Mouse (Mus musculus): ENCODE data around the gene Dis3l2. TPM values are rescaled to one million over a fixed set of nuclear protein-coding genes. Genes with fewer than 3 reads are reported as not detected.

Gene Dis3l2
- polyA plus RNA-seq, 1 experiment: 13.8 TPM

DNA sequence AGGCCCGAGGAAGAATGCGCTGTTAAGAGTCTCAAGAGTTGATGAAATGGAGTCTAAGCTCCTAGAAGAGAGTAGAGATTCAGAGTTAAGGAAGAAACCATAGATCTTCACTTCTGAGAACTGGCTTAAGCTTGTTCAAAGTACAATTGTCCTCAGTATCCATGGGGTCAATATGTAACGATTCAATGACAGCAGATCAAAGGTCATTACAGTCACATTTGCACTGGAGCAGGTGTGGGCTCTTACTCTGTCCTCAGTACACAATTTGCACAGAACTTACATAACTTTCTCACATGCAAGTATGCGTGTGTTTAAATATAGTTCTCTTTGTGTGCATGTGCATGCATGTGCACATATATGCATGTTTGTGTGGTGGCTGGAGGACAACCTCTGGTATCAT lies 9.4 kb downstream of the Dis3l2 start:
- 88% methylated on average over 4 of the region's 4 CpGs for WGBS
- no peak for TF ChIP-seq CTCF (IDR thresholded peaks at IDR 0.05; ENCODE audit: insufficient read depth, low read length)
- no peak for TF ChIP-seq POLR2A (IDR thresholded peaks at IDR 0.05; ENCODE audit: borderline replicate concordance, extremely low read depth, low read depth, low read length)
- no peak for DNase-seq
- no peak overlapping the region for H3K4me3 ChIP-seq (replicated peaks; ENCODE audit: extremely low read depth, low read depth, low read length)
- H3K4me1 ChIP-seq (ENCODE audit: control insufficient read depth, insufficient read depth, low read length): no peaks in the 10 kb centered on the region

DNA sequence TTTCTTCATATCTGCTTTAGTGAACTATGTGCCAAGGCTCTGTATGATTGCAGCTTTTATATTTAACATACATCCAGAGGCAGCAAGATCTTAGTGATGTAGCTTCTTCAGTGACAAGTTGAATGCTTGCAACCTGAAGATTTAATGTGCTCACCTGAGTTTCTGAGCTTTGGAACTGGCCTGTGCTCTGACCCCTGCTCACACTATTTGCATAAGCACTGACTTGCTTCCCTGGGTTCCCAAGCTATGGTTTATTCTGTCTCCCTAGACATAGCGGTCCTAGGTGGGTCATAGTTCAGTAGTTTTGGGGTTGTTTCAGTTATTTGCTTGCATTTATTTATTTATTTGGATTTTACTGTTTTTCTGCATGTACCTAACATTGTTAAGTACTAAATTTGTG lies 14.6 kb downstream of the Dis3l2 start:
- H3K4me3 ChIP-seq (replicated peaks; ENCODE audit: extremely low read depth, low read depth, low read length): no peak overlapping the region
- no peak for DNase-seq
- TF ChIP-seq CTCF (IDR thresholded peaks at IDR 0.05; ENCODE audit: insufficient read depth, low read length) (no peak), POLR2A (IDR thresholded peaks at IDR 0.05; ENCODE audit: borderline replicate concordance, extremely low read depth, low read depth, low read length) (no peak)
- 93% methylated on average over 1 of the region's 1 CpGs for WGBS
- no peaks in the 10 kb centered on the region for H3K4me1 ChIP-seq (ENCODE audit: control insufficient read depth, insufficient read depth, low read length)

DNA sequence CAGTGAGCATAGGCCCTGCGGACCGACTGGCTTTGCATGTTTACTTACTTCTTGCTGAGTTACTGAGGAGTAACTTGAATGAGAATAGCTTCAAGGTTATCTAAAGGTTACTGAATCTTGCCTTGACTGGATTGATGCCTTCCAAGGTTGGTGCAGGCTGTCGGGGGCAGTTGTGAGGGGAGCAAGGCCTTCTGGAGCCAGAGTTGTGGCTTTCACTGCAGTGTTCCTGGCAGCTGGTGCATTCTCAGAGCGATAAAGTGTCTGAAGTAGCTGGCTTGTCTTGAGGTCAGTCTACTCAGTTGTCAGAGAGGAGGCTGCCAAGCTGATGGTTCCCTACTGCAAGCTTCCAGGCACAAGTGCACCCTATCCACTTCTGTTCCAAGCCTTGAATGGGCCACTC lies 15.8 kb downstream of the Dis3l2 start:
- WGBS: 59% methylated on average over 4 of the region's 4 CpGs
- DNase-seq: no peak

DNA sequence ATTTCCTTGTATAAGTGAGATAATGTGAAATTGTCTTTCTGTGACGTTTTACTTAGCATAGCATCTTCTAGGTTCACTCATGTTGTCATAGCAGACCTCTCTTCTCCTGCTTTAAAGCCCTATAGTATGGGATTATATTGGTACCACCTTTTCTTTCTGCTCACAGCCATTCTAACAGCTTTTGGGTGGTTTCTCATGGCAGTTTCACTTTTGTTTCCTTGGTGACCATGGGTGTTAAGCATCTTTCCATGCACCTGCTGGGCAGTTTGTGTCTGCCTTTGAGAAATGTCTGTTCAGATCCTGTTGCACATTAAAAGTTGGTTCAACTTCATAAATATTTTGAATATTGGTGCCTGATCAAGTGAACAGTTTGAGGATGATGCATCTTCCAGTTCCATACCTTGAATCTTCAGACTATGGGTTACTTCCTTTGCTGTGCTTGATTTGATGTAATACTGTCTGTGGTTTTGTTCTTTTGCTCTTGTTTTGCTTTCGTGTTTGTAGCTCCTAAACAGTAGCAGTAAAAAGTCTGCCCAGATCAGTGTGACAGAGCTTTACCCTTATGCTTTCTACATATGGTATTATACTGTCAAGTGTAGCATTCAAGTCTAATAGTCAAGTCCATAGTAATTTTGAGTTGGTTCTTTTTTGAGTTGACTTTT lies 29.7 kb downstream of the Dis3l2 start:
- DNase-seq: no peak
- H3K4me1 ChIP-seq (ENCODE audit: control insufficient read depth, insufficient read depth, low read length): no peaks in the 10 kb centered on the region
- no peak for TF ChIP-seq CTCF (IDR thresholded peaks at IDR 0.05; ENCODE audit: insufficient read depth, low read length)
- TF ChIP-seq POLR2A (IDR thresholded peaks at IDR 0.05; ENCODE audit: borderline replicate concordance, extremely low read depth, low read depth, low read length): no peak
- WGBS: 68% methylated on average over 2 of the region's 2 CpGs
- no peak overlapping the region for H3K4me3 ChIP-seq (replicated peaks; ENCODE audit: extremely low read depth, low read depth, low read length)

More for the DNA sequence above, 15.8 kb downstream of the Dis3l2 start:
- no peak for TF ChIP-seq POLR2A (IDR thresholded peaks at IDR 0.05; ENCODE audit: borderline replicate concordance, extremely low read depth, low read depth, low read length)
- Histone ChIP-seq H3K4me1 (ENCODE audit: control insufficient read depth, insufficient read depth, low read length) (no peaks in the 10 kb centered on the region), H3K4me3 (replicated peaks; ENCODE audit: extremely low read depth, low read depth, low read length) (no peak overlapping the region)

DNA sequence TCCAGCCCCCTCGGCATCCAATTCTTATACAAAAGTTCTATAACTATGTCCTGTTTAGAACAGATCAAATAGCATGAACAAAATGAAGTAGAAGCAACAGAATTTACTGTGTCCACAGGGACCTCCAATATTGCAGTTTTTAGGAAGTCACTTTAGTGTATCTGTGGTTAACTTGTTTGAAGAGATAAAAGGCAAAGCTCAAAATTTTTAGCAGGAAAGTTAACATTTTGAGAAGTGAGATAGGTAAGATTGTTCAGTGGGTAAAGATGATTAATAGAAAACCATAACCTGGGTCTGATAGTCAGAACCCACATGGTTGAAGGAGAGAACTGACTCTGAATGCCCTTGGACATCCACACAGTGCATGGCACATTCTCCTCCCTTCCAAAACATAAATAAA lies 32.8 kb downstream of the Dis3l2 start:
- 93% methylated on average over 1 of the region's 1 CpGs for WGBS
- no peaks in the 10 kb centered on the region for H3K4me1 ChIP-seq (ENCODE audit: control insufficient read depth, insufficient read depth, low read length)
- H3K4me3 ChIP-seq (replicated peaks; ENCODE audit: extremely low read depth, low read depth, low read length): no peak overlapping the region
- TF ChIP-seq POLR2A (IDR thresholded peaks at IDR 0.05; ENCODE audit: borderline replicate concordance, extremely low read depth, low read depth, low read length) (no peak), CTCF (IDR thresholded peaks at IDR 0.05; ENCODE audit: insufficient read depth, low read length) (no peak)
- no peak for DNase-seq

DNA sequence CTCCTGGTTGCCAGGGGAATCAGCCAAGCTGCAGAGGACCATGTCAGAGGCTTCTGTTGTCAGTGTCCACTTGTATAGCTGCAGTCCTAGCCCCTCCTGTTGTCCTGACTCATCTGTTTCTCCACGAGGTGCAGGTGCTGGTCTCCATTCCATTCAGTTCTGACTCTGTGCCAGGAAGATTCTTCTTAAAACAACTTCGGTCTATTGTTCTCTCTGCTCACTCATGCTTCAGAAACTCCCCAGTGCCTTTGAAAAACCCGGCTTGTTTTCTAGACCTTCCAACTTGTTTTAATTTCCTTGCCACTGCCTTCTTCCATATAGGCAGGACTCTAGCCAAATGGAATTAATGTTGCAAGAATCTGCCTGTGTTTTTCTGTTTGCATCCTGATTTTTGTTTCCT lies 39.3 kb downstream of the Dis3l2 start:
- 42% methylated on average over 3 of the region's 3 CpGs for WGBS
- no peak overlapping the region for H3K4me3 ChIP-seq (replicated peaks; ENCODE audit: extremely low read depth, low read depth, low read length)
- no peak for DNase-seq
- no peak for TF ChIP-seq POLR2A (IDR thresholded peaks at IDR 0.05; ENCODE audit: borderline replicate concordance, extremely low read depth, low read depth, low read length)
- TF ChIP-seq CTCF (IDR thresholded peaks at IDR 0.05; ENCODE audit: insufficient read depth, low read length): no peak
- H3K4me1 ChIP-seq (ENCODE audit: control insufficient read depth, insufficient read depth, low read length): no peaks in the 10 kb centered on the region

DNA sequence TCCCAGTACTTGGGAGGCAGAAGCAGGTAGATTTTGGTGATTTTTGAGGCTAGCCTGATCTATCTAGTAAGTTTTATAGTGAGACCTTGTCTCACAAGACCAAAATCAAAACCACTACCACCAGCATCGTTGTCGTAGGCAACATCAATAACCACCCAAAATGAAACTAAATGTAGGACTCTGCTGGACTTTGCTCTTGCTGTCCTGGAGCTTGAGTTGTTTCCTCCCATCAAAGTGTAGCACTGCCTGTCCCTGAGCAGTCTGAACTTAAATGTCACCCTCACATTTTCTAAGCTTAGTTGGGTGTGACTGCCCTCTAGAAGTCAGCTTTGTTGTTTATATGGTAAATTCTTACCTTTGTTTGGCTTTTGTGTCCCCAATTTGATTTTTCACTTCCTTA lies 43.4 kb downstream of the Dis3l2 start:
- Histone ChIP-seq H3K4me1 (ENCODE audit: control insufficient read depth, insufficient read depth, low read length) (no peaks in the 10 kb centered on the region), H3K4me3 (replicated peaks; ENCODE audit: extremely low read depth, low read depth, low read length) (no peak overlapping the region)
- 96% methylated on average over 2 of the region's 2 CpGs for WGBS
- no peak for DNase-seq
- TF ChIP-seq CTCF (IDR thresholded peaks at IDR 0.05; ENCODE audit: insufficient read depth, low read length) (no peak), POLR2A (IDR thresholded peaks at IDR 0.05; ENCODE audit: borderline replicate concordance, extremely low read depth, low read depth, low read length) (no peak)

DNA sequence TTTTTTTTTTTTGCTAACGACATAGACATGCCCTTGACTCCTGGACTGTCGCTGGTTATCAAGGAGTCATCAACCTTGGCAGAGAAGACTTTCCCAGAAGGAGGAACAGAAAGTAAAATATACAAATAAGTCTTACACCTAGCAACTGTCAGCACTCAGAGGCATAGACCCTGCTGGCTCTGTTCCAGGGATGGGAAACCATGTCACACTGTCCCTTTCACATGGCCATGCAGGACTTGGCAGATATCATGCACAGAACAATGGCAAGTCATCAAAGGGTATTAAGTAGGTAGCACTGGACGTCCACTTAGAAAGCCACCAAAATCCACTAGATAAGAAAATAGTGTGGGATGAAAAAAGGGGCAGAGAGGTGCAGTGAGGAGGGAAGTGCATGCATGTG lies 46.5 kb downstream of the Dis3l2 start:
- DNase-seq: no peak
- 56% methylated on average over 3 of the region's 3 CpGs for WGBS
- Histone ChIP-seq H3K4me3 (replicated peaks; ENCODE audit: extremely low read depth, low read depth, low read length) (no peak overlapping the region), H3K4me1 (ENCODE audit: control insufficient read depth, insufficient read depth, low read length) (no peaks in the 10 kb centered on the region)
- TF ChIP-seq CTCF (IDR thresholded peaks at IDR 0.05; ENCODE audit: insufficient read depth, low read length) (no peak), POLR2A (IDR thresholded peaks at IDR 0.05; ENCODE audit: borderline replicate concordance, extremely low read depth, low read depth, low read length) (no peak)

DNA sequence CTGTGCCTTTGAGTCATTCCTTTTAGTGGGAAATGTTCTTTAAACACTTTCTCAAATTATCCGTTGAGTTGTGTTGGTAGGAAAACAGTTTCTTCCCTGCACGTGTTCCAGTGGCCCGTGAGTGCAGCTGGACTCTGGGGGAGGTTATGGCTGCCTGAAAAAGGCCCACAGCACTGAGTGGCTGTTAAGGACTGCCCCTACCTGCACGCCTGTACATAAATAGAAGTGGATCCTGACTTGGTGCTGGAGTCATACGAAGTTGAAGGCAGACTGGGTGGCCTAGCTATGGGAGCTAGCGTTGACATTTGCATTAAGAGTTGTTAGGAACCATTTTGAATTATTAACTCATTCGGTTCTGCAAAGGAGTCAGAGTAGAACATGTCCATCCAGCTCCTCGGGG lies 49.8 kb downstream of the Dis3l2 start:
- WGBS: 80% methylated on average over 8 of the region's 8 CpGs
- TF ChIP-seq CTCF (IDR thresholded peaks at IDR 0.05; ENCODE audit: insufficient read depth, low read length) (no peak), POLR2A (IDR thresholded peaks at IDR 0.05; ENCODE audit: borderline replicate concordance, extremely low read depth, low read depth, low read length) (no peak)
- H3K4me1 ChIP-seq (ENCODE audit: control insufficient read depth, insufficient read depth, low read length): peaks cover 4% of the 10 kb centered on the region
- H3K4me3 ChIP-seq (replicated peaks; ENCODE audit: extremely low read depth, low read depth, low read length): no peak overlapping the region
- DNase-seq: no peak

DNA sequence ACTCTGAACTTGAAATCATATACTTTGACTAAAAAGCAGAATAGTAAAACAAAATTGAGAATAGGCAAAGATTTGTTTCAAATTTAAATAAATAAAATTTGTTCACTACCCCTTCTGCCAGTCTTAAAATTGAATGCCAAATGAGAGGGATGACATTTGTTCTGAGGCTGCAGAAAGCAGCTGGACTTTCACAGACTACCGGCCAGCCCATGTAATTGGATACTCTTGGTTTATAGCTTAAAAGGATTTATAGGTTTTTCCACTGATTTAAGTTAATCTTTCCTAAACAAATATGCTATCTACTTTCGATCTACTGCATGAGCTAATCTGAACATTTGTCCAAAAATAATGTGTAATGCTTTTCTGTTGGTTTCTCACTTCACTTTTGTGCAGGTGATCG lies 50.7 kb downstream of the Dis3l2 start:
- Histone ChIP-seq H3K4me3 (replicated peaks; ENCODE audit: extremely low read depth, low read depth, low read length) (no peak overlapping the region), H3K4me1 (ENCODE audit: control insufficient read depth, insufficient read depth, low read length) (peaks cover 4% of the 10 kb centered on the region)
- 95% methylated on average over 3 of the region's 3 CpGs for WGBS
- TF ChIP-seq POLR2A (IDR thresholded peaks at IDR 0.05; ENCODE audit: borderline replicate concordance, extremely low read depth, low read depth, low read length) (no peak), CTCF (IDR thresholded peaks at IDR 0.05; ENCODE audit: insufficient read depth, low read length) (no peak)
- DNase-seq: no peak
